Mouse (Mus musculus): Measurements from ENCODE around the gene Dlg3.

The Dlg3 gene

DNA sequence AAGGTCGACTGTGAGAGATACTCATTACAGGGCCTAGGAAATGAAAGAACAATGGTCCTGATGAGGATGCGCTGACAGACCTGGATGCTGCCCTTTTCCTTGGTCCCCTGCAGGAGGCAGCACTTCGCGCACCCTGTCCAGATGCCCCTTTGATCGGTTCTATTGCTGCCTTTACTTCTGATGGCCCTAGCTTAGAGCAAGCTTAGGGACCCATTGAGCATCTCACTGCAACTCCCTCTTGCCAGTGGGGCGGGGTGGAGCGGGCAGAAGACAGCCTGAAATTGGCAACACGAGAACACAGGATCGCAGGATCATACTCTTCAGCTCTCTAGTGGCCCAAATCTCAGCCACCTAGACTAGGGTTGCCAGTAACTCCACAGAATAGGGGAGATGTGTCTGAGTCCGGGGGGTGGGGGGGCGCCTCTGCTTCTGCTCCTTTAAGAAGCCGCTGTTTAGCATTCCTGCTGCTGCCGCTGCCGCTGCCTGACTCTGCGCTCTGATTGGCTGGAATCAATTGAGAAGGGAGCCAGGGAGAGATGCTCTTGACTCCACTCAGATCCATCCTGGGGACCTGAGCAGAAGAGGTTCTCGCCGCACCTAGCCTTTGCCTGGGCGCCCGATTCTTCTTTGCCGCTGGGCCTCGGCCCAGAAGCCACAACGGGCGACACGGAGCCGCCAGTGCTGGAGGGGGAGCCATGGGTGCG is at the start of gene Dlg3:
Gene Dlg3 (plus strand): TSS at position 542 of the 704 bp plus-strand sequence.
- peak; percentile 85 for DNase-seq

DNA sequence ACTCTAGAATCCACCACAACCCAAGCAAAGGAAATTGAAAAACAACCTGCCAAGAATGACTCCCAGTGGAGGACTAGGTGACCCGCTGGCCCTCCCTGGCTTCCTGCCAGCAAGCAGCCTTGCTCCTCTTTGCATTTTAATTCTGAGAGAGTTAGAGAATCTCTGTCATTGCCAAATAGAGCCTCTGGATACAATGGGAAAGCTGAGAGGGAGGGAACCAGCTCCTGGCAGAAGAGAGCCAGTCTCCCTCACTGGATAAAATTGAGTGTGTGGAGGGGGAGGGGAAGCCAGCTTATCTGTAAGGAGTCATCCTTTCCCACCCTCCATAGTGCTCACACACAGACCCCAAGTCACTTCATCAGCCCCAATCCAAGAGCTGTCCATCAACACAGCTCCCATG is 38.6 kb upstream of the Dlg3 start:
- peak; percentile 45 for DNase-seq

DNA sequence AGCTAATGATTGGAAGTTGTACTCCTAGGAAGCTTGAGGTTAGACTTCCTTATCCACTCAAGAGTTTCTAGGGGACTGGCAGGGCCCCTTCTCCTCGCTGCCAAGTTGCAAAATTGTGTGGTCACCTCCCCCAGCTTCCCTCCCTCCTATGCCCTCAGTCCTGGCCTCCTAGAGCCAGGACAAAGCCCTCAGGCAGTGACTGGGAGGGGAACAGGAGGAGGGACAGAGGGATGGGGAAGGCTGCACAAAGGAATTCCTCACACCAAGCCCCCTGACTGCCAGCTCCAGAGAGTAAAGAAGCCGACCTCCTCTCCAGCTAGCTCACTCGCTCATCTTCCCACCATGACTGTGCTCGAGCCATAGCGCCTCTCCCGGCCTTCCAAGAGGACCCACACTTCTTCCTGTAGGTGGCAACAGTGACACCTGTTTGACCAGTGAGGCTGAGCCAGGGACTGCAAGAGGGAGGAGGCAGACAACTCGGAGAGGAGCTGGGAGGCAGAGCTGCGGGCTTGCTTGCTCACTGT is 37.8 kb upstream of the Dlg3 start, which contains the start of gene Gdpd2:
Gene Gdpd2 (plus strand): TSS at position 209 of the 524 bp plus-strand sequence.
- DNase-seq, result peak; percentile 77

DNA sequence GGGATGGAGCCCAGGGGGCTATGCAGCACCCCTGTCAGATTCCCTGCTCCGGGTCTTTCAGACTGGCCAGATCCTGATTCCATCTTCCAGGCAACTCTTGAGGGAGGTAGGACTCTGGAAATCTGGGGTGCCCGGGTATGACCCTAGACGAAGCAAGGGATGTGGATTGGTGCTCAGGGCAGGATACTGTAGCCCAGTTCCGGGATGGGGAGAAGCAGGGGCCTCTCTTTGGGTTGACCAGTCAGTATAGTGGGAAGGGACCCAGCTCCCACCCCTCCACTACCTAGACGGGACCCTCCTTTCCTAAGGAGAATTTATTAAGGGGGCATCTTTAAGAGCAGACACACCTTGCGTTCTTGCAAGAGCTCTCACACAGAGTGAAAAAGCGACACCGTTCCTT is 37.3 kb upstream of the Dlg3 start:
- no peak for DNase-seq

DNA sequence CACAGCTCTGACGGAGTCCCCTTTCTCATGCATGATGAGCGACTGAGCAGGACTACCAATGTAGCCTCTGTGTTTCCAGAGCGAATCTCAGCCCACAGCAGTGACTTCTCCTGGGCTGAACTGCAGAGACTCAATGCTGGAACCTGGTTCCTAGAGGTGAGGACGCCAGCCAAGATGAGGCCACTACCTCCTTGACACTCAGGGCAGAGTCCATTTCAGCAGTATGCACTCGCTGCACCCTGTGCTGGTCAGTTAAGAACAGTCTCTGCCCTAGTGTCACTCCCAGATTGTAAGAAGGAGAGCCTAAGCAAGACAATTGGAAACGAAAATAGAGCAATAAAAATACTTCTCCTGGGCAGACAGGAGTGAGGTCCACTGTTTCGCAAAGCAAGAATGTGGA is 33.2 kb upstream of the Dlg3 start:
- no peak for DNase-seq

DNA sequence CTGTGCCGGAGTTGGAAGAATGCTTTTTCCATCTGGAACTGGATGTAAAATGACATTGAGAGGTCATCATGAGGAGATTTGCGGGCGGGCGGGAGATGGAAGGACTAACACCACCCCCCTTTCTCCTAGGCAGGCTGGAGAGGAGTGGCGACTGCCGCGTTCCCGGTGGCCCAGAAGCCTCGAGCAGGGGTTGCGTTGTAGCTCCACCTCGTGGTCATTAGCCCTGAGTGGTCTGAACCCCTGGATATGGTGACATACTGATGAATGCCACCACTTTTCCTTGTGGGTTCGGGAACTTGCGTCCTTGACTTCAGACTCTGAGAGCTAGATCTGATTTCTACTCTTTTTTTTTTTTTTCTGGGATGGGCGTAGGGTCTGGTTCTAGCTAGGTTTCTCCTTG is 28.6 kb upstream of the Dlg3 start:
- peak; percentile 71 for DNase-seq

DNA sequence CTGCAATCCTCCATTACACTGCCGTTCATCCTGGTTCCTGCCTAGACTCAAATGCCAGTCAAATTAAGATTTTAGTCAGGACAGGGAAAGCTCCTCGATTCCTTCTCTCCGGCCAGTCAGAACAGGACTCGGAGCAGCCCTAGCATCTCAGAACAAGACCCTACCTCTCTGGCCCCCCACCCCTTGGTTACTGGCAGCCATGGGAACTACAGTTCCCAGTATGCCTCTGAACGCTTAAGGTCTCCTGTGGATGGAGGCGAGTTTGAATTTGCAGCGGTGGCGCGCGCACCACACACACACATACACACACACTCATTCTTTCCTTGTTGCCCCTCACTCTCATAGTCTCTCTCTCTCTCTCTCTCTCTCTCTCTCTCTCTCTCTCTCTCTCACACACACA is 28.1 kb upstream of the Dlg3 start:
- DNase-seq, result peak; percentile 46

DNA sequence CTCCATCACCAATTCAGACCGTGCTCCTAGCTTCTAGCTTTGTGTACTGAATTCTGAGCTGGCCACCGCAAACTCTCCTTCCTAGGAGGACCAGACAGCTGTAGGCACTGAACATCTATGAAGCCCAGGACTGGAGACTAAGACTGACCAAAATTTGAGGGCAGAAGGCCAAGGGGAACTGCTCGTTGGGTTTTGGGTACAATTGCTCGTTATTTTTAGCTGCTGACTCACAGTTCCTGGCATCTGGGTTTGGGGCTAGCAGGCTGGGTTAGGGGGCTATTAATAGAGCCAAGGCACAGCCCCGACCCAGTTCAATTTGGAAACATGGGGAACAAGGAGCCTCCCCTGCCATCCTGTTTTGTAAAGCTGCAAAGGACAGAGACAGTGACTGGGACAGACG is 26.7 kb upstream of the Dlg3 start:
- DNase-seq, result no peak

DNA sequence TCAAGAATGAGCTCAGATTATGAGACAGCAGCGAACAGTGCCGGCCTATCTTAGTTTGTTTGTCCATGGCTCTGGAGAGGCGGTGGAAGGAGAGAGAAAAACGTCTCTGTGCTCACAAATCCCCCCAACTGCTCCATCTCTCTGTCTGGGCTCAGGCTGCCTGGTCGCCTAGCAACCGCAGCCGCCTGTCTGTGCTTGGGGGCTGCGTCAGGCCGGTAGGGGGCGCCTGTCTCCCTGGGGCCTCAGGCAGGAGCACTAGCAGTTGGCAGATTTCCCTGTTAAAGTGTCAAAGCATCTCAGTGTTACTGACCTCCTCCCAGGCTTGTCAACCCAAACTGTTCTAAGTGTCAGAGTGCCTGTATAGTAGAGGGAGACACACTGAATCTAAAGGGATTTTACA is 25.6 kb upstream of the Dlg3 start:
- peak; percentile 84 for DNase-seq

DNA sequence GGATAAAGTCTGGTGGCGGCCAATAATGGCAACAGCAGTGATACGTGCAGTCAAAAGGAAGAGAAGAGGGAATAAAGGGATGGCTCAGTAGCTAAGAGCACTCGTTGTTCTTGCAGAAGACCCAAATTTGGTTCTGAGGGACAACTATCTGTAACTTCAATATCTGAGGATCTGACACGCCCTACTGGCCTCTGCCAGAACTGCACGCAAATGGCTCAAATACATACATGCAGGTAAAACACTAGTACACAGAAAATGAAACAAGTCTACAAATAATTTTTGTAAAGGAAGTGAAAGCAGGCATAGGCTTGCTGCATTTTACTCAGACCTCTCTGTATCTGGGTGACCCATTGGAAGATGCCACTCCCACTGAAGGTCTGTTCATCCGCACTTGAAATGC is 1.7 kb upstream of the Dlg3 start:
- peak; percentile 10 for DNase-seq

DNA sequence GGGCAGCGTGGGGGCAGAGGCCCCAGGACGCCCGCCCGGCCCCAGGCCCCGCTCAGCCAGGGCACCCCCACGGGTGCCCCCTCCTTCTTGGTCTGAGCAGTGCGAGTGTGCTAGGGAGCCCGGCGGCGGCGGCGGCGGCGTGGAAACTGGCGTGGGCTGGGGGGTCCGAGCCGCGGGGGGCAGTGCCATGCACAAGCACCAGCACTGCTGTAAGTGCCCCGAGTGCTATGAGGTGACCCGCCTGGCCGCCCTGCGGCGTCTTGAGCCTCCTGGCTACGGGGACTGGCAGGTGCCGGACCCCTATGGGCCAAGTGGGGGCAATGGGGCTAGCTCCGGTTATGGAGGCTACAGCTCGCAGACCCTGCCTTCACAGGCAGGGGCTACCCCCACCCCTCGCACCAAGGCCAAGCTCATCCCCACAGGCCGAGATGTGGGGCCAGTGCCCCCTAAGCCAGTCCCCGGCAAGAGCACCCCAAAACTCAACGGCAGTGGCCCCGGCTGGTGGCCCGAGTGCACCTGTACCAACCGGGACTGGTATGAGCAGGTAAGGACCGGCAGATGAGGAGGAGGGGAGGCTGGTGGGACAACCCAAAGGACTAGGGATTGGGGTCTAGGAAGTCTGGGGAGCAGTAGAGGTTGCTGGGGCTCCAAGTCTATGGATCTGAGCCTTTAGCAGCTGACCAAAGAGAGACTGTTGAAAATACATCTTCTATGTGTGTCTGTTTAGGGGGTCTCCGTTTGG is 534 bp downstream of the Dlg3 start:
- DNase-seq, result no peak

DNA sequence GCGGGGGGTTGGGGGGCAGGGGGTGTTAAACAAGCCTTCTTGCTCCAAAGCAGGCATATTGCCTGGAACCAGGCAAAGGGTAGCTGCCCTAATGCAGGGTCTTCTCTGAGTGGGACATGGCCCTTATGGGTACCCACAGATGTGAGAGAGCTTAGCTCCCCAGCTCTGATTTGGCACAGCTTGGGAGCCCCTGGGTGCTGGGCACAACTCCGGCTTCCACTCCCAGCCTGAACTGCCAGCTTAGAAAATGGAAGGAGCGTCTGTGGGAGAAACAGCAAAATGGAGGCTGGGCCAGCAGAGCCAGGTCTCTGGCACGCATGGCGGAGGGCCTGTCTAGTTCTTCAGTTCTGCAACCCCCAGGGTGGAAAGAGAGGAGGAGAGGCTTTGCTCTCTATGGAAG is 1.8 kb downstream of the Dlg3 start:
- DNase-seq, result peak; percentile 7

DNA sequence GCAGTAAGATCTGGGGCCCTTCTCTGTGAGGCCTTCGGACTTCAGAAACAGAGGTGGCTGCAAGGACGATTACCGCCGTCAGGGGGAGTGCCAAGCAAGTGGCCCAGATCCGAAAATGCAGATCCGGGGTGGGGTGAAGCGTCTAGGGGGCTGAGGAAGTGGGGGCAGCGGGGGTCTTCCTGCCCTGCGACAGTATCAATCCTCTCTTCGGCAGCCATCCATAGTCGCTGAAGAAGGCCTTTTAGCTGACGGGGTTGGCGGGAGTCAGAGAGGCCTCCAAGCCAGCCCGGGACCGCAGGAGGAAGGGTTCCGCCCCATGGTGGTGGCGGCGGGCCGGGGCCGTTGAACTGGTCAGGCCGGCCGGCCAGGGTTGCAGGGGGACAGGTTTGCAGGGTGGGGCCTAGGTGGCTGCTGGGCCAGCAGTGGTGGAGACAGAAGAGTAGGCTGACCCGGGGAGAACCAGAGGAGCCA is 6.9 kb downstream of the Dlg3 start:
- peak; percentile 75 for DNase-seq

DNA sequence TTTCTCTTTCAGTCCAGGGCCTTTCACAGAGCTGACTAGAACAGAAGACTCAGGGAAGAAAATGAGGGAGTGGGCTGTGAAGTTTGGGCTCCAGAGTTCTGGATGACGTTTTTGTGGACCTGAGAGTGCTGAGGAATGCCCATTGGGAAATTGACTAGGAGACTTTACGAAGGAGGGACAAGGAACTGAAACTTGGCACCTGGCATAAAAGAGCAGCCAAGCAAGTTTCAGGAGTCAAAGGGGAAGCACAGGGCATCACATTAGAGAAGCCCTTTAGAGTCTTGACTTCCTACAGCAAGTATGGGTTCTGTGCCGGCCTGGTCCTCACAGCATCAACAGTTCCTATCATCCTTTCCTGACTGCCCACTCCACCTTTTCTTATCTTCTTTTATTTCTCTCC is 7.9 kb downstream of the Dlg3 start:
- no peak for DNase-seq

DNA sequence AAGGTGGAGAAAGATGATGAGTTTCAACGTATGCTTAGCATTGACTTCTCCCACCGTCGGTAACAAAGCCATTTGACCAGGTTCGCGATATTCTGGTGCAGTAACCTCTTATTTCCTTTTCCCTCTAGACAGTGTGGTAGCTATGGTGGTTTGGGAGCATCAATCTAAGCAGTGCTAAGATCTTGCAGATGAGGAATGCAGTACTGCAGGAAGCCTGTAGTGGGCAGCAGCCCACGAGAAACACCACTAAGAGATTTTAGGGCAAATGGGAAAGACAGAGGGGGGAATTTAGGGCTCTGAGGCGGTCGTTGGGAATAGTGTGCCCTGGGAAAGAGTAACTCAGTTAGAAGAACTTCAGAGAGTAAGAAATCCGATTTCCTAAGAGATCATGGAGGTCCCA is 9.0 kb downstream of the Dlg3 start:
- DNase-seq, result peak; percentile 80

DNA sequence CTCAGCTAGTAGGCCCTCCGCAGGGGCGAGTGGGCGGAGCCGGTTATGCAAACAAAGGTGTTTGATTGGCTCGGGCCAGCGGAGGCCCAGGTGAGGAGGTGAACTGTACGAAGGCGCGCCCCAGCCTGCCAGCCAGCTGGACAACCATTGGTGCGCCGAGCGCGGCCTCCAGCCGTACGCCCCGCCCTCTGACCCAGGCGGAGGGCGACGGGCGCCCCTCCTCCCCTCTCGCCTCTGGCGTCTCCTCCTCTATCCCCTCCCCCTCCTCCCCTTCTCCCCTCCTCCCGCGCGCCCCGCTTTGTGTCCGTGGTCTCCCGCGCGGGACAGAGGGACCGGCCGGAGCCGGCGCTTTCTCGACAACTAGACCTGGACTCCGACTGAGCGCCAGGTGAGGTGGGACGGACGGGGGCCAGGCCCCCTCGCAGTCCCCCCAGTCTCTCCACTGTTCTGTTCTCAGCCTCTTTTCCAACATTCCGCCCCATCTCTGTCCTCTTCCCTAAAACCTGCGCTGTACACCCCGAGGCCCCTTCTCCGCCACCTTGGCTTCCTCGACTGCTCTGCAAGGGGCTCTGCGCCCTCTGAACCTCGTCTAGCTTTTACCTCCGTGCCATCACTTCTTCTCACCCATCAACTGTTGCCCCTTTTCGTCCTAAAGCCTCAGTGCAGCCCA is 9.6 kb downstream of the Dlg3 start:
- DNase-seq, result peak; percentile 88

DNA sequence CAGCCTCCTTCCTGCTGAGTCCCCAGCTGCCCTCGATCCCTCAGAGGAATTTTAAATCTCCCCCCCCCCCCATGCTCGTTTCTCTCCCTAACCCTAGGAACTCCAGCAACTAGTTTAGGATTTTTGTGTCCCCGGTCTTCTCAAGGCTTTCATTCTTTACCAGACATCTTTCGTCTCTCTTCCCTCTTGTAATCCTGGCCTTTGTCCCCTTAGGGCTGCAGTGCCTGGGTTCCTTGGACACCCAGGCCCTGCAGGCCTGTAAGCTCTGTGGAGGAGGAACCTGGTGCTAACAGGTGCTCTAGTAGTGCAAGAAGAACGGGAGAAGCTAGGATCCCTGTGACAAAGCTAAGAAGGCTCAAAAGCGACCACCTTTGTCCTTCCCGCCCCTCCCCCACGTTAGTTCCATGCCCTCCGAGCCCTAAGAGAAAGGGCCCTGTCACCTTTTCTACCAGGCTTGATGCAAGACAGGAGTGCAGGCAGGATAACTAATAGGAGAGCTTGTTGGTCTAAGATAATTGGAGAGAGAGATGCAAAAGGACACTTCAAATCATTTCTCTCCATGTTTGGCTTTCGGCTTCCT is 10.2 kb downstream of the Dlg3 start:
- DNase-seq, result no peak

DNA sequence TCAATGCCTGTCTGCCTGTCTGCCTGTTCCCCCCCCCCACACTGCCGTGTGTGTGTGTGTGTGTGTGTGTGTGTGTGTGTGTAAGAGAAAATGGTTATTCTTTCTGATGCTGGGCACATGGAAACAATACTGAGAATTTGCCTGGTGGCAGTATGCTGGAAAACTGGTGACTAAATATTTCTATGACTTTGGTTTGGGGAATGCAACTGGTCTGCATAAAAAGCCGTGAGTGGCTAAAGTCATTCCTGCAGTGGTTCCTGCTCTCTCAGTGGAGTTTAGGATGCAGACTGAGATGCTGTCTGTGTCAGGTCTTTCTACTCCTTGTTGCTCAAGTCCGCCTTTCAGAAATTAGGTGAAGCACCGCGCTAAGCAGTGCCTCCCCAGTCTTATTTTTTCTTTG is 10.9 kb downstream of the Dlg3 start:
- no peak for DNase-seq

DNA sequence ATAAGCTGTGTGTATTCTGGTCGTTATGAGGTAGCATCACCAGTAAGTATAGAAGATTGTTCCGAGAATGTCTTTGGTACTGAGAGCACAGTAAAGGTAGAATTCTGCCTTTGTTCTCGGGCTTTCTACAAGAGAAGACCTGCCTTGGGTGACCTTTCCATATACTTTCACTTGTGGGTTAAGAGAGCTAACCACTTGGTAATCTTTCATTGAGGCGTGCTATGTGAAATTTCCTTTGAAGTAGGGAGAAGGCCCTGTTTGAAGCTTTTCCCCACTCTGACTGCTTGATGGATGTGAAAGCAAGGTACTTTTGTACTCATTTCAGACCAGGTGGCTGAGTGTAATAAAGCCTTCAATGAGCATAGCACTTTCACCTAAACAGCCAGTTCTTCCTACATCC is 21.8 kb downstream of the Dlg3 start:
- DNase-seq, result no peak

DNA sequence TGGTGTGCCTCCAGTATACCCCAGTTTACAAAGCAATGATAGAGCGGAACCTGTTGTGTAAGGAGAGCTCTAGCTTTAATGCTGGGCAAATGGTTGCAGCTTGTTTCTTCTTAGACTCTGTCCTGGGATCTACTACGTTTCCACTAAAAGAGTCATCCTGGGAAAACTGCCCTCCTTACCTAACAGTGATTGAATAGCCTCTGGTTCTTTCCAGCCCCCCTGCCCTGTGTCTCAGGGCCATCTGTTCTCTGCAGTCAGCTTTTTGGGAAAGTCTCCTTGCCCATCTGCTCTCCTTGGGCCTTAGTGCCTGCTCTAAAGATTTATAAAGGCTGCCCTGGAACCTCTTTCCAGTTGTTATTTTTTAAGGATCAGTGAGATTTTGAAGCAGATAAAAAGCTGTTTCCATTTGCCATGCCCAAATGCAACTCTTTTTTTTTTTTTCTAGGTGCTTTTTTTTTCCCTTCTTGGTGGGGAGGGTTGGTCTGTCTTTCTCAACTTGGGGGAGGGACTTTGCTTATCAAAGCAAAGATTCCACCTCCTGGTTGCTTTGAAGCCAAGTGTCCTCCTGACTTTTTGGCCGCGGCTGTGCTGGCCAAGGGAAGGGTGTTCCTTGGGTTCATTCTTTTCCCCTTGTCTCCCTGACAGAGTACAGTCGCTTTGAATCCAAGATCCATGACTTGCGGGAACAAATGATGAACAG is 28.7 kb downstream of the Dlg3 start:
- no peak for DNase-seq

DNA sequence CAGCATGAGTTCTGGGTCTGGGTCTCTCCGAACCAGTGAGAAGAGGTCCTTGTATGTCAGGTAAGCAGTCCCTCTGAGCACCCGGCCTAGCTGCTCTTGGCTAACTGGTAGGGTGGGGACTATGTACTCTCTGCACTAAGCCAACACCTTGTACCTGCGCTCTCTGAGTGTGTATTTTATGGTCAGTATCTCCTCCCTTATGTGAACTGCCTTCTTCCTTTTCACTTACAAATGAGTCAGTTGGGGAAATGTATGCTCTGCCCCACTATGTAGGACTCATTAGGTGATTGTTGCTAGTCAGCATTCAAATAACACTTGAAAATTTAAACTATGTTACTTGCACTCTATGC is 29.2 kb downstream of the Dlg3 start:
- DNase-seq, result no peak

DNA sequence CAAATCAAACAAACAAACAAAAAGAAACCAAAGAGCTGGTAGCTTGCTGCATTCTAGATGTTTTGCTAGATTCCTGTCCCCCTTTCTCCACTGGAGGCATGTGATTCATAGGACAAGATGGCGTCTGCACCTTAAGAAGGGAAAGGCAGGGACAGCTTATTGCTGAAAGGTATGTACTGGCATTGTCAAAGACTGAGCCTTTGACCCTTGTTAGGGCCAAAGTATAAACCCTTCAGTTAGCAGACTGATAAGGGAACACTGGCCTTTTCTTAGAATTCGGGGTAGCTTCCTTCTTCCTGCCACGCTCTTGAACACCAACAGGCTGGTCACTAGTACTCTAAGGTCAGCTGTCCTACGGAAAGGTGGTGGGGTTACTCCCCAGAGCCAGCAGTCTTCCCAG is 29.8 kb downstream of the Dlg3 start:
- no peak for DNase-seq

All from retina, postnatal 1 day (tissue).